Mouse (Mus musculus) right cerebral cortex, adult 18-20 months (tissue): ENCODE measurements at regions not wholly inside any gene's neighbourhood (a gene's known extent, or its start where the extent isn't known, plus 50 kb on each side); places are given as distances from the start of the nearest gene placed in this dataset.

Source experiments
- DNase-seq: peaks from one replicate; pipeline ENCODE4 v3.0.0; 2022; ENCODE audit warnings: mixed read lengths

GRCm38 (mm10) chr5:51110006-51110405 lies 457.5 kb downstream of the Ppargc1a start:
- DNase-seq = no peak

- DNase-seq = no peak
Observed at GRCm38 (mm10) chr5:51108737-51109136, 458.8 kb downstream of the Ppargc1a start.

GRCm38 (mm10) chr5:51108181-51108580 lies 459.3 kb downstream of the Ppargc1a start:
- peak; percentile 28 for DNase-seq

GRCm38 (mm10) chr5:51099902-51100301 lies 467.6 kb downstream of the Ppargc1a start:
- no peak for DNase-seq

- no peak for DNase-seq
Observed at GRCm38 (mm10) chr5:51072674-51073468, 494.7 kb downstream of the Ppargc1a start.

GRCm38 (mm10) chr5:51072146-51072545 lies 495.4 kb downstream of the Ppargc1a start:
- DNase-seq = no peak

GRCm38 (mm10) chr5:51069668-51070067 lies 497.9 kb downstream of the Ppargc1a start:
- no peak for DNase-seq

GRCm38 (mm10) chr5:51045872-51046271 lies 521.7 kb downstream of the Ppargc1a start:
- DNase-seq = no peak

- DNase-seq = no peak
Observed at GRCm38 (mm10) chr5:51041541-51042217, 525.8 kb downstream of the Ppargc1a start.

GRCm38 (mm10) chr5:51040926-51041325 lies 526.6 kb downstream of the Ppargc1a start:
- DNase-seq = no peak

GRCm38 (mm10) chr5:51040463-51040862 lies 527.1 kb downstream of the Ppargc1a start:
- DNase-seq = no peak

GRCm38 (mm10) chr5:51039713-51040178 lies 527.8 kb downstream of the Ppargc1a start:
- DNase-seq = no peak

GRCm38 (mm10) chr5:51036450-51036990 lies 531.0 kb downstream of the Ppargc1a start:
- DNase-seq = no peak

- DNase-seq = no peak
Observed at GRCm38 (mm10) chr5:51028966-51029365, 538.6 kb downstream of the Ppargc1a start.

GRCm38 (mm10) chr5:50990822-50991537 lies 576.5 kb downstream of the Ppargc1a start:
- DNase-seq = no peak
